Mouse (Mus musculus) forebrain, embryonic 14.5 days (tissue): ENCODE results near the gene Zc3h14. TPM values are rescaled to one million over a fixed set of nuclear protein-coding genes. Genes with fewer than 3 reads are reported as not detected.

Experiments used
- ATAC-seq: fragments of 200-750 bp; cut with Nextera tagmentation; 2 replicates; pipeline ENCODE4 v1.8.0; 2017; ENCODE audit warnings: mild to moderate bottlenecking, moderate library complexity
- DNase-seq: peaks from one replicate; pipeline ENCODE4 v3.0.0-alpha.2; 2015; ENCODE audit warnings: low spot score
- H3K27ac ChIP-seq: fragments of 300-500 bp; sonication (generic); 2 replicates; pipeline ENCODE4 v1.5.1; 2014; ENCODE audit warnings: low read depth, mild to moderate bottlenecking, control low read depth, low read length, moderate library complexity
- H3K27me3 ChIP-seq: fragments of 300-500 bp; sonication (generic); replicated peaks from 2 replicates; pipeline ENCODE4 v1.6.1; 2014; ENCODE audit warnings: low read length, control low read depth, mixed read lengths; ENCODE audit not compliant: control insufficient read depth, insufficient read depth
- H3K36me3 ChIP-seq: fragments of 300-500 bp; sonication (generic); 2 replicates; pipeline ENCODE4 v1.6.1; 2014; ENCODE audit warnings: low read length, control low read depth; ENCODE audit not compliant: control insufficient read depth, insufficient read depth
- H3K4me1 ChIP-seq: fragments of 300-500 bp; sonication (generic); 2 replicates; pipeline ENCODE4 v1.6.1; 2014; ENCODE audit warnings: antibody characterized with exemption, low read length, control low read depth; ENCODE audit not compliant: control insufficient read depth, insufficient read depth
- H3K4me2 ChIP-seq: fragments of 300-500 bp; sonication (generic); 2 replicates; pipeline ENCODE4 v1.6.1; 2014; ENCODE audit warnings: mild to moderate bottlenecking, control low read depth, low read length
- H3K4me3 ChIP-seq: fragments of 300-500 bp; sonication (generic); 2 replicates; pipeline ENCODE4 v1.5.1; 2014; ENCODE audit warnings: low read depth, low read length, control low read depth
- H3K9ac ChIP-seq: fragments of 300-500 bp; sonication (generic); 2 replicates; pipeline ENCODE4 v1.6.1; 2014; ENCODE audit warnings: mild to moderate bottlenecking, low read length, control low read depth, moderate library complexity
- H3K9me3 ChIP-seq: fragments of 300-500 bp; sonication (generic); replicated peaks from 2 replicates; pipeline ENCODE4 v1.6.1; 2016; ENCODE audit warnings: low read length, control low read depth, mixed read lengths; ENCODE audit not compliant: control insufficient read depth
- WGBS: fragments of 180-500 bp; shearing (Covaris S2); extraction: QIAGEN DNeasy Blood & Tissue Kit; methylation state at CpG from one replicate; pipeline ENCODE4 v1.1.7; 2014; 5-methylcytosine and 5-hydroxymethylcytosine counted together
- polyA plus RNA-seq: library from polyadenylated mRNA; unstranded; fragments of >200 nt; fragmentation: Nextera tagmentation; extraction: Ambion mirVana; gene quantifications from 2 replicates; pipeline ENCODE4 v1.2.1, GENCODE M21; 2014

The Zc3h14 gene
- polyA plus RNA-seq, 1 experiment from 2014 or later: 126 TPM

DNA sequence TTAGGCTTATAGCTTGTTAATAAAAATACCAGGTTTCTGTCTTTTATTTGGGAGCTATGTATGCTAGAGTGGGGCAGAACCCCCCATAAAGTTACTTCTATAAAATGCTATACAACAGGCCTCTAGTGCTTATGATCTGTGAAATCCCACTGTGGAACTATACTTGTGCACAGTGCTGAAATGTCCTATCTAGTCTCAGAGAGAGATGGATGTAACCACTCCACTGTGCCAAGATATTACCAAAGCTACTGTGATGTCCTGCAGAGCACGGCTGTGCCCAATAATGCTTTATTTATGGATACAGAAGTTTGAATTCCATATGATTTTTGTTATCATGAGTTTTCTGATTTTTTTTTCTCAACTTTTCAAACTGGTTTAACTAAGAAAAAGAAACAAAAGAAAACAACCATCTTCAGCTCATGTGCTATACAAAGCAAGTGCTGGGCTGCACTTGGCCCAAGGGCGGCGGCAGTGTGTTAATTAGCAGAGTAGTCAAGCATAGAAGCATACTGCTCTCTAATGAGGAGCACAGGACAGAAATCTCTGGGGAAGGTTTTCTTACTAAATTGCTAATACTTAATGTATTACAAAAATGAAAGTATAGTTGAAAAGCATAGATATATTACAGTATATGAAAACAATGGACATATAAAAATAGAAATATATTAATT lies 57.4 kb downstream of the Zc3h14 start:
- Histone ChIP-seq H3K4me3 (no peak overlapping the region), H3K36me3 (peaks cover 34% of the 10 kb centered on the region), H3K27ac (no peak overlapping the region), H3K9me3 (no peaks in the 10 kb centered on the region), H3K27me3 (no peaks in the 10 kb centered on the region), H3K9ac (no peak overlapping the region), H3K4me2 (no peak overlapping the region), H3K4me1 (no peaks in the 10 kb centered on the region)
- WGBS: 55% methylated on average over 3 of the region's 3 CpGs
- ATAC-seq (peak; percentile 65; the same call in 1 of the 2 replicates), DNase-seq (peak; percentile 49)

DNA sequence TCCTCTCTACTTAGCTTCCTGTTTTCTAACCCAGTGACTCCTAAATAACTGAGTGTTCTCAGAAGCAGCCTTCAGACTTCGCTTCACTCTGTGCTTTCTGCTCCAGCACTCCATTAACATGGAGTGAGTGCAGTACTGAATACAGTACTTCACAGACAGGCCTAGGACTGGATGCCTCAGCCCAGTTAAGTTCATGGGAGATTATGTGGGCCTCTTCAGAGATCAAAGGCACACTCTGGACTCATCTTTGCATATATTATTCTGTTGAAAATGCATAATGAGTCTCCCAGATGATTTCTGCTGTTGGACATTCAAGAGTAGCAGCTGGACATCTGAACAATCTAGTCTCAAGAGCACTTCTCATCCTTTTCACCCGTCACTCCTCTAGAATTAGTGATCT lies 74.0 kb downstream of the Zc3h14 start:
- 64% methylated on average over 2 of the region's 2 CpGs for WGBS
- no peak overlapping the region for H3K27ac ChIP-seq
- peak; percentile 29 for DNase-seq
- no peak overlapping the region for H3K9ac ChIP-seq
- no peak overlapping the region for H3K4me2 ChIP-seq
- H3K36me3 ChIP-seq: peaks cover 28% of the 10 kb centered on the region
- no peaks in the 10 kb centered on the region for H3K9me3 ChIP-seq
- no peaks in the 10 kb centered on the region for H3K27me3 ChIP-seq
- peak; percentile 63 for ATAC-seq
- no peaks in the 10 kb centered on the region for H3K4me1 ChIP-seq
- H3K4me3 ChIP-seq: no peak overlapping the region

DNA sequence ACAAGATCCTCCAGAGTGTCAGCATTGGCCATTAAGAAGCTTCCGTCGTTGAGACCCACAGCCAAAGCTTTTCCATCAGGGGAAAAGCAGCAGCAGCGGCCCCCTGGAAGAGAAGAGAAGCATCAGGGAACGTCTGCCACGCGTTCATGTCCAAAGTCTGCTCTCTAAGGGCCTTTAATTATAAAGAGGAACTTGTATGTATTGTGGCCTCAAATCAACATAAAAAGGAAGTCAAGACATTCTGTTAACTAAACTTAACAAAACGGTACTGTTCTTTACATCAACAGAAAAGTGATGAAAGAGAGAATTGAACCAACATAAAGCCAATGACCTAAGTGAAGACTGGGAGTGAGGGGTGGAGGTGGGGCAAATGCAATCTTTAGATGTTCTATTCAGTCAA lies 84.4 kb downstream of the Zc3h14 start:
- H3K36me3 ChIP-seq: peaks cover 30% of the 10 kb centered on the region
- H3K9me3 ChIP-seq: no peaks in the 10 kb centered on the region
- no peak overlapping the region for H3K4me2 ChIP-seq
- ATAC-seq (no peak), DNase-seq (no peak)
- no peak overlapping the region for H3K9ac ChIP-seq
- WGBS: 93% methylated on average over 7 of the region's 7 CpGs
- H3K4me3 ChIP-seq: no peak overlapping the region
- no peak overlapping the region for H3K27ac ChIP-seq
- H3K4me1 ChIP-seq: no peaks in the 10 kb centered on the region
- no peaks in the 10 kb centered on the region for H3K27me3 ChIP-seq

DNA sequence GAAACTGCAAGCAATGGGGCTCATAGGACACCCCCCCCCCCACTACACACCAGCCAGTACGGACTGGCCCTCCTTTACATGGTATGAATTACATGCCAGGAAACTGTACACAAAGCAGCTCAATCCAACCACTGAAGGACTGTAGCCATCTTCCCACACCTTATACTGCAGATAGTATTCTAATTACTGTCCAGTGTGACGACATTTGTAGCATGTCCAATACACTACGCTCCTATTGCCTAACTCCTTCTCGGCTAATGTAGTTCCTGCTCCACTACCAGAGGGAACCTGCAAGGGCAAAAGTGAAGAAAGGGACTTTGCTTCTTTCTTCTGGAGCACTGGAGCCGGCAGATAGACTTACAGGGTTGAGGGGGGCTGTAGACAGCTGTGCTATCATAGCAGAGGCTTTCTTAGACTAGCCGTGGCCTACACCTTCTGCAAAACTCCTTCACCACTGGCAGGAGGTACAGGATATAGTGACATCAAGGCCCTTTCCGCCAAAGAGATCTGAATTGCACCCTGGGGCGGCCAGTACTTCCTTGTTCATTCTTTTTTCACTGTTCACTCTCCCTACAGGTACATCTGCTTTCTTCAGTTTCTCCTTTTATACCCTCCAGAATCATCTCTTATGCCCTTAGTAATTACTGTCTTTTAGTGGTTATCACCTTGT lies 86.3 kb downstream of the Zc3h14 start:
- no peak overlapping the region for H3K4me2 ChIP-seq
- DNase-seq (no peak), ATAC-seq (no peak)
- no peaks in the 10 kb centered on the region for H3K27me3 ChIP-seq
- no peaks in the 10 kb centered on the region for H3K4me1 ChIP-seq
- no peaks in the 10 kb centered on the region for H3K9me3 ChIP-seq
- peaks cover 25% of the 10 kb centered on the region for H3K36me3 ChIP-seq
- H3K27ac ChIP-seq: no peak overlapping the region
- no peak overlapping the region for H3K9ac ChIP-seq
- WGBS: 90% methylated on average over 8 of the region's 8 CpGs
- no peak overlapping the region for H3K4me3 ChIP-seq

DNA sequence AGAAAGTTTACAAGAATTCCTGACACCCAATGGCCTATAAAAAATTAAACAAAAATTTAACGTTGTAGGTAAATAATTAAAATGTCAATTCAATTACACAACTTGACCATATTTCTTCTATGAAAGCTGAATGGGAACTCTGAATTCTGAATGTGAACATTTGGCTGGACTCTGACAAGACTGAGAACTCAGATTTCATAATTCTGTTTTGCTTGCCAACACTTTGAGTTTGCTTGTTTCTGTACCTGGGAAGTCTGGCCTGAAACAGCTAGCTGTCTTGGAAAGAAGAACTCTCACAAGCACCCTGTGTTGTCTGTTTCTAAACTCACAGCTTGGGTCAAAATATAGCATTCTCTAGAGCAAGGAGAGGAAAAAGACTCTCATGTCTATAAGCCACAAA lies 87.1 kb downstream of the Zc3h14 start:
- Histone ChIP-seq H3K4me3 (no peak overlapping the region), H3K9ac (no peak overlapping the region), H3K4me1 (no peaks in the 10 kb centered on the region), H3K36me3 (peaks cover 20% of the 10 kb centered on the region), H3K4me2 (no peak overlapping the region), H3K27me3 (no peaks in the 10 kb centered on the region), H3K9me3 (no peaks in the 10 kb centered on the region), H3K27ac (no peak overlapping the region)
- ATAC-seq (no peak), DNase-seq (no peak)
- 93% methylated on average over 1 of the region's 1 CpGs for WGBS

DNA sequence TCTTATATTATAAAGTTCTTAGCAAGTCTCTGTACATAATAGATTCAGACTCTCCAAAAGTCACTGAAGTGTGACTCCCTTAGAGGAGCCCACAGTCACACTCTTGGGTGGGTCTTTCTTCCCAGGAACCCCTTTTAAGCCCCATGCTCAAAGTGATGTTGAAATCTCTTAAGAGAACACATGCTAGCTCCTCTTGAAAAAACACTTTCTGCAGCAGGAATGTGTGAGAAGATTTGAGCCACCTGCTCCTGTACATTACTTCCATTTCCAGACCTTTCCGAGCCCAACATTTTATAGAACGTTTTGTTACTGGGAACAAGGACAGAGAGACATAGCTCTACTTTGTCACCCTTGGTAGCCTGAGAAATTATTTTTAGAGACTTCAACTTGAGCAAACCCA lies 88.1 kb downstream of the Zc3h14 start:
- no peak overlapping the region for H3K9ac ChIP-seq
- no peak overlapping the region for H3K4me2 ChIP-seq
- H3K4me3 ChIP-seq: no peak overlapping the region
- 95% methylated on average over 2 of the region's 2 CpGs for WGBS
- H3K9me3 ChIP-seq: no peaks in the 10 kb centered on the region
- no peaks in the 10 kb centered on the region for H3K27me3 ChIP-seq
- no peaks in the 10 kb centered on the region for H3K4me1 ChIP-seq
- DNase-seq (no peak), ATAC-seq (no peak)
- peaks cover 16% of the 10 kb centered on the region for H3K36me3 ChIP-seq
- H3K27ac ChIP-seq: no peak overlapping the region

DNA sequence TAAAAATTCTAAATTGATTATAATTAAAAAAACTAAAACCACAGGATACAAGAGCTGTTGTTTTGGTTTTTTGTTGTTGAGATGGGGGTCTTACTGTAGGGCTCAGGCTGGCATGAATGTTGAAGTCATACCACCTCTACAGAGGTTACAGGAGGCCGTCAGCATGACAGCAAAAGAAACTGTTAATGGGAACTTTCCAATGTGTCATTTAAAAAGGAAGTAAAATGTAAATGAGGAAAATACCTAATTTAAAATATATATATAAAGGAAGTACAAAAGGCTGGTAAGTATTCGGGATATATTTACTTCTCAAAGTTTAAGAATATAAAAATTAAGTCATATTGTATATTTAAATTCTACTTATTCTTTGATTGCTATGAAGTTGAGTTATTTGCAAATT lies 88.7 kb downstream of the Zc3h14 start:
- H3K9ac ChIP-seq: no peak overlapping the region
- ATAC-seq: no peak
- WGBS: 87% methylated on average over 2 of the region's 2 CpGs

More for the DNA sequence above, 88.7 kb downstream of the Zc3h14 start:
- Histone ChIP-seq H3K4me1 (no peaks in the 10 kb centered on the region), H3K4me2 (no peak overlapping the region), H3K36me3 (peaks cover 16% of the 10 kb centered on the region), H3K27ac (no peak overlapping the region), H3K4me3 (no peak overlapping the region), H3K27me3 (no peaks in the 10 kb centered on the region), H3K9me3 (no peaks in the 10 kb centered on the region)
- DNase-seq: no peak

Other genes starting within 250 kb of the Zc3h14 start
- 39.5 and 58.9 TPM in 2 replicates for gene Kcnk10, start 168.7 kb upstream of the Zc3h14 start, polyA plus RNA-seq
- 24.5 and 28.3 TPM in 2 replicates for gene Spata7, start 118.8 kb upstream of the Zc3h14 start, polyA plus RNA-seq
- gene Ptpn21, start 9.6 kb upstream of the Zc3h14 start, polyA plus RNA-seq: 3.2 and 4.8 TPM in 2 replicates
- 8.2 and 10.7 TPM in 2 replicates for gene Eml5, start 154.5 kb downstream of the Zc3h14 start, polyA plus RNA-seq
- gene Ttc8, start 173.6 kb downstream of the Zc3h14 start, polyA plus RNA-seq: 34.8 and 35.9 TPM in 2 replicates